Mouse (Mus musculus) limb, embryonic 11.5 days (tissue): ENCODE results near the gene Trappc3. TPM values are rescaled to one million over a fixed set of nuclear protein-coding genes. Genes with fewer than 3 reads are reported as not detected.
"Not testable (repeated sequence)": the region's sequence is repeated elsewhere in the genome, so short reads cannot be mapped to it uniquely, and the experiment has no call there.

Experiments used
- ATAC-seq: fragments of 200-750 bp; cut with Nextera tagmentation; 2 replicates; pipeline ENCODE4 v1.8.0; 2017; ENCODE audit warnings: low read depth; ENCODE audit not compliant: insufficient number of reproducible peaks, low FRiP score, low TSS enrichment
- DNase-seq: peaks from one replicate; pipeline ENCODE4 v3.0.0-alpha.2; 2015; ENCODE audit warnings: low spot score
- H3K27ac ChIP-seq: fragments of 300-500 bp; sonication (generic); replicated peaks from 2 replicates; pipeline ENCODE4 v1.5.1; 2014; ENCODE audit warnings: low read depth, mild to moderate bottlenecking, low read length
- H3K27me3 ChIP-seq: fragments of 300-500 bp; sonication (generic); 2 replicates; pipeline ENCODE4 v1.6.1; 2014; ENCODE audit warnings: mild to moderate bottlenecking, low read length, mixed read lengths; ENCODE audit not compliant: control insufficient read depth, insufficient read depth
- H3K36me3 ChIP-seq: fragments of 300-500 bp; sonication (generic); 2 replicates; pipeline ENCODE4 v1.6.1; 2014; ENCODE audit warnings: mild to moderate bottlenecking, low read length, moderate library complexity, mixed read lengths; ENCODE audit not compliant: control insufficient read depth, insufficient read depth
- H3K4me1 ChIP-seq: fragments of 300-500 bp; sonication (generic); 2 replicates; pipeline ENCODE4 v1.6.1; 2014; ENCODE audit warnings: low read length, mixed read lengths; ENCODE audit not compliant: control insufficient read depth, insufficient read depth
- H3K4me2 ChIP-seq: fragments of 300-500 bp; sonication (generic); 2 replicates; pipeline ENCODE4 v1.6.1; 2014; ENCODE audit warnings: low read depth, mild to moderate bottlenecking, moderate library complexity; ENCODE audit not compliant: severe bottlenecking
- H3K4me3 ChIP-seq: fragments of 300-500 bp; sonication (generic); 2 replicates; pipeline ENCODE4 v1.5.1; 2014; ENCODE audit warnings: low read depth, low read length
- H3K9ac ChIP-seq: fragments of 300-500 bp; sonication (generic); 2 replicates; pipeline ENCODE4 v1.6.1; 2014; ENCODE audit warnings: mild to moderate bottlenecking, low read length
- H3K9me3 ChIP-seq: fragments of 300-500 bp; sonication (generic); 2 replicates; pipeline ENCODE4 v1.6.1; 2016; ENCODE audit warnings: low read length; ENCODE audit not compliant: control insufficient read depth
- WGBS: fragments of 180-500 bp; shearing (Covaris S2); extraction: QIAGEN DNeasy Blood & Tissue Kit; methylation state at CpG from one replicate; pipeline ENCODE4 v1.1.7; 2014; 5-methylcytosine and 5-hydroxymethylcytosine counted together
- polyA plus RNA-seq: library from polyadenylated mRNA; unstranded; fragments of >200 nt; fragmentation: Nextera tagmentation; extraction: Ambion mirVana; gene quantifications from 2 replicates; pipeline ENCODE4 v1.2.1, GENCODE M21; 2014

Trappc3 gene
- 25.0 and 32.2 TPM in 2 replicates for polyA plus RNA-seq

DNA sequence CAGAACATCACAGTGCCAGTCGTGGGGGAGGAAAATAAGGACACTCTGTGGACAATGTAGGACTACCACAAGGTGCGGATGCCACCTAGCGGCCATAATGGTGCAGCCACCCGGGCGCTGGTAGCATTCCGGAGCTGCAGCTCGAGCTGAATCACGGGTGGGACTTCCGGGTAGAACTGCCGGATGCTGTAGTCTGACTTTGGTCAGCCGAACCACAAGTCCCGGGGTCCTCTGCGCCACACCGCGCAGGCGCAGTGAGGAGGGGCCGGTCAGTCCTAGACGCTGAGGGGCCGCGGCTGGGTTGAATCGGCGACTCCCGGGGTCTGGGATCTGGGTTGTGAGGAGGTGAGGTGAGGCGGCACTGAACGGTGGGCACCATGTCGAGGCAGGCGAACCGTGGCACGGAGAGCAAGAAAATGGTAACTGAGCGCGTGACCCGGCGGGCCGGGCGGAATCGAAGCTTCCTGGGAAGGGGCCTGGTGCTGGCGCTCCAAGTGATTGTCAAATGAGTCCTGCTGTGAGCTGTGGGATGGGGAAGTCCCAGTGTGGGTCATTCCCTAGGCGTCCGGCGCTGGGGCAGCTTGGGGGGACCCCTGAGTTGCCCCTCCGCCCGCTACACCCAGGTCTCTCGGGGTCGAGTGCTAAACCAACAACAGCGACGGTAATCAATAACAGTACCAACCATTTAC, at the start of gene Trappc3:
TSS of gene Trappc3 (plus strand) at position 207 of the 689 bp plus-strand sequence.
- peak within 1 kb of the TSS; percentile 84 for H3K4me2 ChIP-seq
- no peaks in the 10 kb centered on the region for H3K9me3 ChIP-seq
- H3K27ac ChIP-seq = peak within 1 kb of the TSS; percentile 80; the same call in 1 of the 2 replicates
- H3K4me3 ChIP-seq = peak within 1 kb of the TSS; percentile 84
- H3K36me3 ChIP-seq = no peaks in the 10 kb centered on the region
- DNase-seq (peak; percentile 100), ATAC-seq (peak; percentile 90)
- peak within 1 kb of the TSS; percentile 81 for H3K9ac ChIP-seq
- no peaks in the 10 kb centered on the region for H3K27me3 ChIP-seq
- H3K4me1 ChIP-seq = peaks cover 38% of the 10 kb centered on the region
- under 1% methylated on average over 46 of the region's 46 CpGs for WGBS

DNA sequence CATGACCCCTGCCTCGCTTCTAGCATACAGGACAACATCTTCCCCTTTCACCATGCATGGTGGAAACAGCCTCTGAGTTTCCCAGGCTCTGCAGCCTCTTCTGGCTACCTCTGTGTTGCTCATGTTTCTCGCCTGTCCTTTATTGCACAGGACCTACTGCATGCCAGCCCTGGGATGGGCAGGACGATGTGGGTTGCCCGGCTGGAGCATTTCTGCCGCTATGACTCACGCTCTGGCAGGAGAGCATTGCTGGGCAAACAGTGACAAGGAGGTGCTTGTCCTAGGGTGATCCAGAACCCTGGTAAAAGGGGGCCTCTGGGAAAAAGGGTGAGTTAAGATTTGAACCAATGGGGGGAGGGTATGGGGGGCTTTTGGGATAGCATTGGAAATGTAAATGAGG, 44.4 kb upstream of the Trappc3 start:
- no peak overlapping the region for H3K4me2 ChIP-seq
- 89% methylated on average over 6 of the region's 6 CpGs for WGBS
- ATAC-seq = no peak

DNA sequence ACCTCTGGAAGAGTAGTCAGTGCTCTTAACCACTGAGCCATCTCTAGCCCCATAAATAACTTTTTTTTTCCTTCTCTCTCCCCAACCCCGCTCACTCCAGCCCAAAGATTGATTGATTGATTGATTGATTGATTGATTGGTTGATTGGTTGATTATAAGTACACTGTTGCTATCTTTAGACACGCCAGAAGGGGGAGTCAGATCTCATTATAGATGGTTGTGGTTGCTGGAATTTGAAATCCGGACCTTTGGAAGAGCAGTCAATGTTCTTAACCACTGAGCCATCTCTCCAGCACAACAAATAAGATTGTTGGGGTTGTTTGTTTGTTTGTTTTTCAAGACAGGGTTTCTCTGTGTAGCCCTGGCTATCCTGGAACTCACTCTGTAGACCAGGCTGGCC, 42.6 kb upstream of the Trappc3 start:
- not testable (repeated sequence) for H3K27ac ChIP-seq, H3K27me3 ChIP-seq, H3K4me1 ChIP-seq, H3K4me3 ChIP-seq, H3K4me2 ChIP-seq, H3K9me3 ChIP-seq, DNase-seq, H3K9ac ChIP-seq, H3K36me3 ChIP-seq, ATAC-seq
- 70% methylated on average over 3 of the region's 3 CpGs for WGBS

More for the DNA sequence above, 44.4 kb upstream of the Trappc3 start:
- Histone ChIP-seq H3K9me3 (no peaks in the 10 kb centered on the region), H3K4me3 (no peak overlapping the region), H3K9ac (no peak overlapping the region), H3K27ac (no peak overlapping the region), H3K36me3 (no peaks in the 10 kb centered on the region), H3K27me3 (no peaks in the 10 kb centered on the region), H3K4me1 (no peaks in the 10 kb centered on the region)
- DNase-seq = no peak

DNA sequence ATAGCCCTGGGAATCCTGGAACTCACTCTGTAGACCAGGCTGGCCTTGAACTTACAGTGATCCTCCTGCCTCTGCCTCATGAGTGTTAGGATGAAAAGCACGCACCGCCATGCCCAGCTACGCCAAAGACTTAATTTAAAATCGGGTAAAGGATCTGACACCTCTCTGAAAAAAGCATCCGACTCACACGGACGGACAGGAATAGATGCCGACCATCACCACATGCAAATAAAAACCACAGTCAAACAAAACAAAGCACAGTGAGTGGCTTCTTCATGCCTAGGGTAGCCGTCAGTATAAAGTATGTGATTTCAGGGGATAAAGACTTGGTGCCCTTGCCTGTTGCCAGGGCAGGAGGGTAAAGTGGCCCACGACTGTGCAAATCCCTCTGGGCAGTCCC, 42.1 kb upstream of the Trappc3 start:
- no peaks in the 10 kb centered on the region for H3K4me1 ChIP-seq
- WGBS = 93% methylated on average over 10 of the region's 10 CpGs
- no peak overlapping the region for H3K9ac ChIP-seq
- no peaks in the 10 kb centered on the region for H3K27me3 ChIP-seq
- H3K27ac ChIP-seq = no peak overlapping the region
- no peak overlapping the region for H3K4me3 ChIP-seq
- no peak overlapping the region for H3K4me2 ChIP-seq
- no peaks in the 10 kb centered on the region for H3K36me3 ChIP-seq
- no peak for DNase-seq
- H3K9me3 ChIP-seq = no peaks in the 10 kb centered on the region
- ATAC-seq = no peak

DNA sequence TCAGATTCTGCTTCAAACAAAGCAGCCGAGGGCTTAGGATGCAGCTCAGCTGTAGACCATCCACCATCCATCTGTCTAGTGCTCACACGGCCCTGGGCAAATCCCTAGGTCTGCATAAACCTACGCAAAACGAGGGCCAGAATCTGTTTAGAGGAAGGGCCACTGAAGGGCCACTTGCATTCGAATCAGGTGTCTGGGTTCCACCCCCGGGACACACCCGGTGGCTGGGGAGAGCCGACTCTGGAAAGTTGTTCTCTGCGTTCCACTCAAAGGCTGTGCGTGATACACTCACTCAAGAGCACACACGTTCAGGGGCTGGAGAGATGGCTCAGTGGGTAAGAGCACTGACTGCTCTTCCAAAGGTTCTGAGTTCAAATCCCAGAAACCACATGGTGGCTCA, 39.5 kb upstream of the Trappc3 start:
- Histone ChIP-seq H3K4me2 (no peak overlapping the region), H3K4me3 (no peak overlapping the region), H3K27me3 (no peaks in the 10 kb centered on the region), H3K9me3 (no peaks in the 10 kb centered on the region), H3K36me3 (no peaks in the 10 kb centered on the region), H3K4me1 (peaks cover 2% of the 10 kb centered on the region; the same call in 1 of the 2 replicates), H3K27ac (no peak overlapping the region), H3K9ac (no peak overlapping the region)
- no peak for DNase-seq
- 83% methylated on average over 11 of the region's 11 CpGs for WGBS
- no peak for ATAC-seq

DNA sequence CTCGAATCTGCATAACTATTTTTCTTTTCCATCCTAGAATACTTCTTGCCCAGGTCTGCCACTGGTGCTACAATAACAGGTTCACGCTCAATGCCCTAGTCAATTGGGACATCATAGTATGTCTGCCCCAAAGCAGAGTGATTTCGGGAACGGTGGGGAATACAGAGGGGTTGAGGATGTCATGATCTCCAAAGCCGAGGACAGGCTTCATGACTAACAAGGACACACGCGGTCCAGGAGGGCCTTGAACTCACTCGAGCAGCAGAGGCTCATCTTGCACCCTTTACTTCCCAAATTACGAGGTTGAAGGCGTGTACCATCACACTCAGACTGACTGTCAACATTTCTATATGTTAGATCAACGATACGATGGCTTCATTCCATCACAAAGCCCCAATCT, 35.5 kb upstream of the Trappc3 start:
- 60% methylated on average over 12 of the region's 12 CpGs for WGBS
- peak; percentile 24; the same call in 1 of the 2 replicates for ATAC-seq
- H3K4me1 ChIP-seq = peaks cover 2% of the 10 kb centered on the region; the same call in 1 of the 2 replicates
- H3K36me3 ChIP-seq = peaks cover 2% of the 10 kb centered on the region; the same call in 1 of the 2 replicates
- no peaks in the 10 kb centered on the region for H3K27me3 ChIP-seq
- H3K4me2 ChIP-seq = no peak overlapping the region
- no peak overlapping the region for H3K27ac ChIP-seq
- DNase-seq = no peak
- no peaks in the 10 kb centered on the region for H3K9me3 ChIP-seq
- no peak overlapping the region for H3K4me3 ChIP-seq
- H3K9ac ChIP-seq = no peak overlapping the region

DNA sequence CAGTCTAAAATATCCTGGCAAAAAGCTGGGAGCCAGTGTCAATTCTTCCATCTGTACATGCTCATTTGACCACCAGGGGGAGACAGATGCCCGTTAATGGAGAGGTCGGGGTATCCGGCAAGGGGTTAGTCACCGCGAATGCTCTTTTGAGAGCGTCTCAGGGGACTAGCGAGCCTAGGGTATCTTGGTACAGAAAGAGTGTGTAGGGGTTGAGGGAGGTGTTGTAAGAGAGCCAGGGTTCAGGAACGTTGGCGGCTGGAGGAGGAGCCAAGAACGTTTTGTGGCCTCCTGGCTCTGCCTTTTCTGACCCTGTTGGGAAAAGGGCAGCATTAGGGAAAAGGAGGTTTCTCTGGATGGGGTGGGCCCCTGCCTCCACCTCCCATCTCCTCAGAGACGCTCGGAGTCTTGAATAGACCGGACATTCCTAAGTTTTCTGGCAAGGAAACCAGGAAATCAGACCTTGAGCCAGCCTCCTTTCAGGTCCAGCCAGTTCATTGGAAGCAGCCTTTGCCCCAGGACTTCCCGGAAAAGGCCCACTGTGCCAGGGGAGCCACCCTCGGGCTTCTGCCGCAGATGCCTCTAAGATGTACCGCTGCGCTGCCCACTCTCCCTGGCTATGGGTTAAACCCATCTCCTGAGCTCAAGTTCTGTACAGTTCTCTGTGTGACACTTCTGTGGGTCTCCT, 34.9 kb upstream of the Trappc3 start:
- Histone ChIP-seq H3K36me3 (peaks cover 5% of the 10 kb centered on the region), H3K9ac (no peak overlapping the region), H3K27me3 (no peaks in the 10 kb centered on the region), H3K4me3 (no peak overlapping the region), H3K9me3 (no peaks in the 10 kb centered on the region), H3K4me1 (peaks cover 2% of the 10 kb centered on the region; the same call in 1 of the 2 replicates), H3K4me2 (peak overlapping the region; percentile 37; the same call in 1 of the 2 replicates), H3K27ac (no peak overlapping the region)
- WGBS = 10% methylated on average over 18 of the region's 18 CpGs
- ATAC-seq (peak; percentile 52), DNase-seq (peak; percentile 93)

DNA sequence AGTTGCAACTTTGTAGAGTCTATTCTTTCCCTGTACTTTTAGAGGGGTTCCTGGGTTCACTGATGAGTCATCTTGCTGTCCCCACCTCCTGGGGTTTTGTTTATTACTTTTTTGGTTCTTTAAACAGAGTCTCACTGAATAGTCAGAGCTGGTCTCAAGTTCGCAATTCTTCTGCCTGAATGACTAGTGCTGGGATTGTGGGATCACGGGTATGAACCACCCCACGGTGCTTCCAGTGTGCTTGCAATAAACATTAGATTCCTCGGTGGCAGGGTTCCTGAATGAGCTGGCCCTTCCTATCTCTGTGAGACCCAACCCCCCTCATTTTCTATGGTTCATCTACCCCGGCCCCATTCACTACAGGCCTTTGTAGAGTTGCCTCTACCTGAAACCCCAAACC, 34.0 kb upstream of the Trappc3 start:
- Histone ChIP-seq H3K4me2 (no peak overlapping the region), H3K4me1 (peaks cover 2% of the 10 kb centered on the region; the same call in 1 of the 2 replicates), H3K36me3 (peaks cover 12% of the 10 kb centered on the region), H3K27me3 (no peaks in the 10 kb centered on the region), H3K4me3 (no peak overlapping the region), H3K27ac (no peak overlapping the region), H3K9ac (no peak overlapping the region), H3K9me3 (no peaks in the 10 kb centered on the region)
- no peak for ATAC-seq
- no peak for DNase-seq
- WGBS = 48% methylated on average over 5 of the region's 5 CpGs
